Mouse (Mus musculus) adrenal gland, postnatal 25 days (tissue): ENCODE measurements around the gene Cpn2. TPM values are rescaled to one million over a fixed set of nuclear protein-coding genes. Genes with fewer than 3 reads are reported as not detected.

Experiments
- DNase-seq: peaks from one replicate; pipeline ENCODE4 v3.0.0; 2021; ENCODE audit warnings: mixed read lengths
- long read RNA-seq: library from polyadenylated mRNA; stranded (forward); transcript quantifications from one replicate; pipeline ENCODE4 v2.0.0, GENCODE M21; 2021
- total RNA-seq: library from RNA; stranded (reverse); gene quantifications from 2 replicates; pipeline ENCODE4 v1.2.3, GENCODE M21; 2021

Gene Cpn2
- total RNA-seq: 2.2 and 3.1 TPM in 2 replicates
- long read RNA-seq, full-length matches to known transcripts: 15 of 85 reads
- long read RNA-seq, partial matches to known transcripts: 0 of 85 reads
- long read RNA-seq, other reads (novel, unspliced or antisense): 70 of 85 reads

- DNase-seq: peak; percentile 21
These were observed at the start of gene Cpn2 for GRCm38 (mm10) chr16:30267359-30267758. Gene Cpn2 (minus strand): TSS chr16:30267499.

GRCm38 (mm10) chr16:30314236-30314635 is 46.9 kb upstream of the Cpn2 start:
- DNase-seq: no peak

- DNase-seq: no peak
These were observed 43.3 kb upstream of the Cpn2 start, which contains the start of gene Gp5 for GRCm38 (mm10) chr16:30310647-30311046. Gene Gp5 (minus strand): TSS chr16:30310779.

- DNase-seq: no peak
These were observed 42.8 kb upstream of the Cpn2 start for GRCm38 (mm10) chr16:30310171-30310515.

GRCm38 (mm10) chr16:30309395-30310170 is 42.3 kb upstream of the Cpn2 start:
- DNase-seq: no peak

GRCm38 (mm10) chr16:30308616-30309394 is 41.5 kb upstream of the Cpn2 start:
- DNase-seq: peak; percentile 27

GRCm38 (mm10) chr16:30307961-30308615 is 40.8 kb upstream of the Cpn2 start:
- DNase-seq: peak; percentile 15

- no peak for DNase-seq
These were observed 40.0 kb upstream of the Cpn2 start for GRCm38 (mm10) chr16:30307306-30307705.

GRCm38 (mm10) chr16:30306102-30306501 is 38.8 kb upstream of the Cpn2 start:
- no peak for DNase-seq

GRCm38 (mm10) chr16:30304236-30304635 is 36.9 kb upstream of the Cpn2 start:
- DNase-seq: no peak

- no peak for DNase-seq
These were observed 36.1 kb upstream of the Cpn2 start for GRCm38 (mm10) chr16:30303411-30303810.

- DNase-seq: no peak
These were observed 35.4 kb upstream of the Cpn2 start for GRCm38 (mm10) chr16:30302686-30303085.

- no peak for DNase-seq
These were observed 32.5 kb upstream of the Cpn2 start for GRCm38 (mm10) chr16:30299711-30300277.

- no peak for DNase-seq
These were observed 30.2 kb upstream of the Cpn2 start for GRCm38 (mm10) chr16:30297450-30297849.

GRCm38 (mm10) chr16:30296601-30297275 is 29.4 kb upstream of the Cpn2 start:
- DNase-seq: no peak

GRCm38 (mm10) chr16:30295106-30295505 is 27.8 kb upstream of the Cpn2 start:
- DNase-seq: no peak

GRCm38 (mm10) chr16:30290436-30290835 is 23.1 kb upstream of the Cpn2 start:
- DNase-seq: no peak

- no peak for DNase-seq
These were observed 18.4 kb upstream of the Cpn2 start for GRCm38 (mm10) chr16:30285701-30286100.

GRCm38 (mm10) chr16:30283743-30284337 is 16.5 kb upstream of the Cpn2 start:
- DNase-seq: no peak

GRCm38 (mm10) chr16:30282844-30283495 is 15.7 kb upstream of the Cpn2 start, which contains the start of gene Lrrc15:
Gene Lrrc15 (minus strand): TSS chr16:30283256.
- DNase-seq: peak; percentile 28
